ENCODE assay signal across 26 mouse cellular contexts in the genomic region with DNA sequence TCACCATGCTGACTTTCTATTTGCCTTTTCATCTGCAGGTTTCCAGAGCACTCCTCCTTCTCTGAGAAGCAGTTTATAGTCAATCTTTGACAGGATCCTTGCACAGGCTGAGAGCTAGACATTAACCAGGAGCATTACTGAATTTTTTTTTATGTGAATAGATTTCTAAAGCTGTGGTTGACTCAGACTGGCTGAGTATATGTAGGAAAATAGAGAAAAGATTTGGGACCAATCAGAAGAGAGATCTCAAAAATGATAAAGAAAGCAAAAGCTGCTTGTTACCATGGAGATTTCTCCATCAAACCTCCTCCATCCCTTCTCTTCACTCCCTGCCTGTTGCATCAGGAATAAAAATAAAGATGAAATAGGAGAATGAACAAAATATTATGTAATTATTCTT.
DNase-seq lines count a peak whose midpoint lies in the region; ATAC-seq and TF ChIP-seq lines count a peak whose summit lies in the region.
"Had no signal": no experiment of that assay in that cellular context is flagged by ENCODE, and none has a peak within 500 bp of the region (broad histone marks: within the 10 kb centered on the region; RNA-seq: fewer than 3 reads in every experiment).

No protein-coding gene starts in this region.

- peak overlapping the region; percentile 22 for H3K4me3 ChIP-seq in forebrain, postnatal 0 days (ENCODE audit: low read depth, low read length)
- no peak overlapping the region for H3K4me3 ChIP-seq in forebrain, embryonic 14.5 days (ENCODE audit: low read depth, low read length)
- no peak overlapping the region for H3K4me3 ChIP-seq in midbrain, embryonic 14.5 days (replicated peaks; ENCODE audit: low read depth, low read length)
- no peak overlapping the region for H3K4me3 ChIP-seq in midbrain, embryonic 13.5 days (replicated peaks)
- no peak overlapping the region for H3K4me3 ChIP-seq in lung, postnatal 0 days (ENCODE audit: low read depth, low read length)
- H3K4me3 ChIP-seq: embryonic facial prominence, embryonic 13.5 days; erythroblast, embryonic 14.5 days; forebrain, embryonic 13.5 days; gastrocnemius, adult 2 months; intestine, embryonic 15.5 days; kidney, embryonic 15.5 days; limb, embryonic 10.5 days; liver, embryonic 15.5 days; neural tube, embryonic 15.5 days had no signal

- peak overlapping the region; percentile 29; the same call in 1 of the 2 replicates for H3K9ac ChIP-seq in forebrain, postnatal 0 days
- no peak overlapping the region for H3K9ac ChIP-seq in forebrain, embryonic 14.5 days (ENCODE audit: low read length)
- H3K9ac ChIP-seq in midbrain, embryonic 14.5 days (replicated peaks; ENCODE audit: low read length): no peak overlapping the region
- no peak overlapping the region for H3K9ac ChIP-seq in midbrain, embryonic 13.5 days (replicated peaks)
- no peak overlapping the region for H3K9ac ChIP-seq in lung, postnatal 0 days (replicated peaks; ENCODE audit: low read depth)
- H3K9ac ChIP-seq: embryonic facial prominence, embryonic 13.5 days; forebrain, embryonic 13.5 days; hindbrain, embryonic 14.5 days; intestine, embryonic 15.5 days; kidney, embryonic 15.5 days; liver, embryonic 15.5 days; neural tube, embryonic 15.5 days had no signal

- H3K36me3 ChIP-seq in forebrain, postnatal 0 days (ENCODE audit: insufficient read depth): no peaks in the 10 kb centered on the region
- H3K36me3 ChIP-seq in forebrain, embryonic 14.5 days (ENCODE audit: control insufficient read depth, insufficient read depth, low read length): no peaks in the 10 kb centered on the region
- H3K36me3 ChIP-seq in midbrain, embryonic 14.5 days (ENCODE audit: control insufficient read depth, insufficient read depth, low read length): no peaks in the 10 kb centered on the region
- H3K36me3 ChIP-seq in midbrain, embryonic 13.5 days: no peaks in the 10 kb centered on the region
- H3K36me3 ChIP-seq in lung, postnatal 0 days (ENCODE audit: insufficient read depth, low read length): no peaks in the 10 kb centered on the region
- H3K36me3 ChIP-seq: embryonic facial prominence, embryonic 13.5 days; intestine, embryonic 15.5 days; kidney, embryonic 15.5 days; limb, embryonic 10.5 days; liver, embryonic 15.5 days; neural tube, embryonic 15.5 days had no signal

- no peaks in the 10 kb centered on the region for H3K4me1 ChIP-seq in forebrain, postnatal 0 days (ENCODE audit: insufficient read depth)
- H3K4me1 ChIP-seq in forebrain, embryonic 14.5 days (ENCODE audit: control insufficient read depth, insufficient read depth, low read length): no peaks in the 10 kb centered on the region
- no peaks in the 10 kb centered on the region for H3K4me1 ChIP-seq in midbrain, embryonic 14.5 days (ENCODE audit: control insufficient read depth, insufficient read depth, low read length)
- no peaks in the 10 kb centered on the region for H3K4me1 ChIP-seq in midbrain, embryonic 13.5 days (replicated peaks)
- no peaks in the 10 kb centered on the region for H3K4me1 ChIP-seq in lung, postnatal 0 days (ENCODE audit: insufficient read depth, low read depth, low read length)
- H3K4me1 ChIP-seq: embryonic facial prominence, embryonic 13.5 days; forebrain, embryonic 13.5 days; intestine, embryonic 15.5 days; kidney, embryonic 15.5 days; limb, embryonic 10.5 days; liver, embryonic 15.5 days; neural tube, embryonic 15.5 days had no signal

- DNase-seq in forebrain, postnatal 0 days: peak; percentile 39
- no peak for DNase-seq in forebrain, embryonic 14.5 days (ENCODE audit: low spot score)
- DNase-seq in kidney, adult 9 months: peak; percentile 19
- DNase-seq in kidney, adult 11 months: no peak
- DNase-seq in midbrain, embryonic 14.5 days: peak; percentile 1
- peak; percentile 22 for DNase-seq in brain, embryonic 18.5 days (ENCODE audit: low read depth, low spot score)
- no peak for DNase-seq in lung, postnatal 0 days (ENCODE audit: low spot score)
- DNase-seq: adrenal gland, postnatal 14 days; cerebellum, adult 11 months; cerebellum, postnatal 14 days; embryo, embryonic 11 days; gastrocnemius, adult 2 months; kidney, postnatal 36 days; liver; thymus, adult 2 months; thymus, postnatal 4 days had no signal

- peak overlapping the region; percentile 22; the same call in 1 of the 2 replicates for H3K27ac ChIP-seq in forebrain, postnatal 0 days (ENCODE audit: low read depth, low read length)
- no peak overlapping the region for H3K27ac ChIP-seq in forebrain, embryonic 14.5 days (ENCODE audit: low read depth, low read length)
- no peak overlapping the region for H3K27ac ChIP-seq in midbrain, embryonic 14.5 days (replicated peaks; ENCODE audit: low read depth, low read length)
- no peak overlapping the region for H3K27ac ChIP-seq in midbrain, embryonic 13.5 days
- H3K27ac ChIP-seq in lung, postnatal 0 days (ENCODE audit: low read length): no peak overlapping the region
- H3K27ac ChIP-seq: embryonic facial prominence, embryonic 13.5 days; forebrain, embryonic 13.5 days; gastrocnemius, adult 2 months; hindbrain, embryonic 14.5 days; intestine, embryonic 15.5 days; kidney, embryonic 15.5 days; limb, embryonic 10.5 days; liver, embryonic 15.5 days; neural tube, embryonic 15.5 days had no signal

- no peak for TF ChIP-seq EP300 in lung, postnatal 0 days (IDR thresholded peaks at IDR 0.05)

- H3K27me3 ChIP-seq in forebrain, postnatal 0 days (ENCODE audit: insufficient read depth, low read length): no peaks in the 10 kb centered on the region
- H3K27me3 ChIP-seq in forebrain, embryonic 14.5 days (replicated peaks; ENCODE audit: control insufficient read depth, insufficient read depth, low read length): no peaks in the 10 kb centered on the region
- no peaks in the 10 kb centered on the region for H3K27me3 ChIP-seq in midbrain, embryonic 14.5 days (ENCODE audit: control insufficient read depth, insufficient read depth, low read length)
- no peaks in the 10 kb centered on the region for H3K27me3 ChIP-seq in midbrain, embryonic 13.5 days
- no peaks in the 10 kb centered on the region for H3K27me3 ChIP-seq in lung, postnatal 0 days (replicated peaks; ENCODE audit: insufficient read depth, low read length)
- H3K27me3 ChIP-seq: embryonic facial prominence, embryonic 13.5 days; forebrain, embryonic 13.5 days; intestine, embryonic 15.5 days; kidney, embryonic 15.5 days; liver, embryonic 15.5 days; neural tube, embryonic 15.5 days had no signal

- H3K9me3 ChIP-seq in forebrain, postnatal 0 days (ENCODE audit: low read length): 0 out of 2 replicates have a peak, but pooled peaks cover 6% of the 10 kb centered on the region
- H3K9me3 ChIP-seq in forebrain, embryonic 14.5 days (replicated peaks; ENCODE audit: control insufficient read depth, low read length): no peaks in the 10 kb centered on the region
- 0 out of 2 replicates have a peak, but pooled peaks cover 6% of the 10 kb centered on the region for H3K9me3 ChIP-seq in midbrain, embryonic 14.5 days (ENCODE audit: control insufficient read depth, low read length)
- H3K9me3 ChIP-seq in midbrain, embryonic 13.5 days: no peaks in the 10 kb centered on the region
- no peaks in the 10 kb centered on the region for H3K9me3 ChIP-seq in lung, postnatal 0 days (ENCODE audit: low read length)
- H3K9me3 ChIP-seq: intestine, embryonic 15.5 days; kidney, embryonic 15.5 days; limb, embryonic 10.5 days; liver, embryonic 15.5 days; neural tube, embryonic 15.5 days had no signal

- peak; percentile 87 for ATAC-seq in forebrain, postnatal 0 days
- no peak for ATAC-seq in forebrain, embryonic 14.5 days
- ATAC-seq in midbrain, embryonic 14.5 days (ENCODE audit: low FRiP score, low TSS enrichment): no peak
- ATAC-seq in midbrain, embryonic 13.5 days: no peak
- no peak for ATAC-seq in lung, postnatal 0 days
- ATAC-seq: forebrain, embryonic 13.5 days; intestine, embryonic 15.5 days had no signal

- peak overlapping the region; percentile 13 for H3K4me2 ChIP-seq in forebrain, postnatal 0 days (ENCODE audit: low read depth)
- H3K4me2 ChIP-seq in forebrain, embryonic 14.5 days (ENCODE audit: low read length): no peak overlapping the region
- no peak overlapping the region for H3K4me2 ChIP-seq in midbrain, embryonic 14.5 days (ENCODE audit: low read length)
- no peak overlapping the region for H3K4me2 ChIP-seq in midbrain, embryonic 13.5 days (replicated peaks)
- H3K4me2 ChIP-seq in lung, postnatal 0 days (replicated peaks; ENCODE audit: low read depth, low read length): no peak overlapping the region
- H3K4me2 ChIP-seq: embryonic facial prominence, embryonic 13.5 days; forebrain, embryonic 13.5 days; hindbrain, embryonic 14.5 days; intestine, embryonic 15.5 days; kidney, embryonic 15.5 days; liver, embryonic 15.5 days; neural tube, embryonic 15.5 days had no signal

- TF ChIP-seq CTCF in forebrain, postnatal 0 days (IDR thresholded peaks at IDR 0.05; ENCODE audit: low read depth): no peak
- TF ChIP-seq CTCF in lung, postnatal 0 days (IDR thresholded peaks at IDR 0.05): no peak

Comparison
In these comparisons a context has a peak if more than half of its experiments do, and no peak if none do; other contexts are left out.
1. DNase-seq: peak in forebrain, postnatal 0 days (single experiment), kidney, adult 9 months (single experiment), midbrain, embryonic 14.5 days (single experiment) and brain, embryonic 18.5 days (single experiment); none in forebrain, embryonic 14.5 days (single experiment), kidney, adult 11 months (single experiment) and lung, postnatal 0 days (single experiment).